Mouse (Mus musculus) testis, postnatal 10 days (tissue): ENCODE data around the gene Vasn.

ENCODE experiments used
- DNase-seq: peaks from one replicate; pipeline ENCODE4 v3.0.0; 2021; ENCODE audit warnings: low spot score

The Vasn gene

DNA sequence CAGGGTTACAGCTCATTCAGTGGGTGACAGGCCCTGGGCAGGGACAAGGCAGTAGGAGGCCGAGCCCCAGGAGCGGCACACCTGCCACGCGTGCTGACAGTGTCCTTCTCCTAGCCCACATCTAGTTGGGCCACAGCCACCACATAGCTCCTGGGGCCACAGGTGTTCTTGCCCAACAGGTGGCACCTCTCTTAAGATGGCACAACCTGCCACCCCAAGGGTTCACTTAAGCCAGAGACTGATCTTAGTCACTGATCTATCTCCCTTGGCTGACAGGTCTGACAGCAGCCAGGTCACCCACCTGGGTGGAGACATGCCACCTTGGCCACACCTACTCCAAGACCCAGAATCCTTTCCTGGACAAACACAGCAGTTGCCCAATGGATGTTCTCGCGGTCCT lies 3.2 kb downstream of the Vasn start:
- DNase-seq = peak; percentile 45

DNA sequence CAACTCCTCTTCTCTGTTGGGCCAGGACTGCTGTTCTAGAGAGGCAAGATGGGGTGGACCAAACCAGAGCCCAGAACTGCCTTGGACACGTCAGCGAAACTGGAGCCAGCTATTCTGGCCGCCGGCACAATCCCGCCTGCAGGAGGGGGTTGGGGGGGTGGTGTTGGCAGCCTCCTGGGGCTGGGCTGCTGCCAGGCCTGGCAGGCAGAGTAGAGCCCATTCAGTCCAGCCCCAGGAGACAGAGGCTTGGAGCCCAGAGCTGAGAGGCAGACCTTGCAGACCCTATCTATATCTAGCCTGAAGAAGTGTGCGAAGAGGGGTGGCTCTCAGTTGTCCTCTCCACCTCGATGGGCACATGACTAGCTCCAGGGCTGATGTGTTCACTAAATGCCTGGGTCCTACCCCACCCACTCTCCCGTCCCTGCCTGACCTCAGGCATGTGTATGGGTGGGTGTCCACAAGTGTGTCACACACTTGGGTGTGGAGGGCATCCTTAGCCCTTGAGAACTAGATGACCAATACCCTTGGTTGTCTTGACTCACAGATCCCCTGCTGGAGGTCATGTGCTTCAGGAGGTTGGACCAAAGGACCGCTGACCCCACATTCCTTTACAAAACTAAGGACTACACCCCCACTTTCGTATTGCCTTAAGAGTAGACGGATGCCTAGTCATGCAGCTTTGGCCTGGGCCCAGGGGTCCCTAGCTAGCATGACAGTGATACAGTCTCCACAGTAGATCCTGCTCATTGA lies 4.1 kb downstream of the Vasn start:
- DNase-seq = peak; percentile 88

DNA sequence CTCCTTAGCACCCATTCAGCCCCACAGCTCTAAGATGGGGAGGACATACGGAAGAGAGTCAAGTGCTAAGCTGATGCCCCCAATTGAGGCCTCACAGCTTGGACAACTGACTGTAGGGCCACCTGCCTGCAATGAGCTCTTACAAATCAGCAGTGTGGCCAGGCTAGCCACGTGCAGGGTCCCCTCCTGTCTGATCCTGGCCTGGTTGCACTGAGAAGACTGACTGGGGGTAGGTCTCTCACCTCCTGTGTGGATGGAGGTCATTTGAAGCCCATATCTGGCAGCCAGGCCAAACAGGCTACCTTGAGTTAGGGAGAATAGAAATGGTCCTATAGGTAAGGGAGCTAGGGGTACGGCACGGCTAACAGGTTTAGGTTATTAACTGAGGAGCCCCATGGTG lies 6.1 kb downstream of the Vasn start:
- DNase-seq = no peak

DNA sequence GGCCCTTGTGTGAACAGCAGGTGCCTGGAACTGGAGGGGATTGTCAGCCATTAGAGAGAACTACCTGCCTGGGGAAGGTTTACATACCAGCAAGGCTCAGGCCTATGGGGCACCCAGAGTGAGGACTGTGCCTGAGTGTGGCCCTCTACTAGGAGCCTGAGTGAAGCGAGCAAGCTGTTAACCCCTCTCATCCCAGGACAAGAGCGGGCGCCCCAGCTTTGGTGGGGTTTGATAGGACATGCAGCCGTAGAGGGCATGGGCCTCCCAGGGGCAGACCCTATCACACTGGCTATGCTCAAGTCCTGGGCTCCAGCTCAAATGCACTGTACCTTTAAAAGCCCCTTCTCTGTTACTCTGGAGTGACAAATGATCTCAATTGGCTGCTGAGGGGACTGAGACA lies 7.1 kb downstream of the Vasn start:
- peak; percentile 45 for DNase-seq

DNA sequence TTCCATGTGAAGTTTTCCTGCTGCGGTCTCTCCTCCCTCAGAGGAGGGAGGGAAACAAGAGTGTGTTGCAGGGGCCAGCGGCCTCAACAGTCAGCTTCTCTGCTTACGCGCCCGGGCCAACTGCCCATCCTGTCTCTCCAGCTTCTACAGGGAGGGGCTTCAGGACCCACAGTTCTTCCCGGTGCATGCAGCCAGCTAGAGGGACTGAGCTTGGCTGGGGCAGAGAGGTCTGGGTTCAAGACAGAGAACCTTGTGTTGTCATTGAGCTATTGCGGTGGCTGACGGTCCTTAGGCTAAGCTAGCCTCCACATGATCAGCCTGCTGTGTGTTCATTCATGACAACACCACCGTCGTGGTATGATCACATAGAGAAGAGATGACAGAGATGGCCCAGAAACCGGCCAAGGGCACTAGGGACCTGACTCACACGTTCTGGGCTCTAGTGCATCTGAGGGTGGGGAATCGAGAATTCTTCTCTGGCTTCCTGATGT lies 8.0 kb downstream of the Vasn start:
- peak; percentile 65 for DNase-seq

DNA sequence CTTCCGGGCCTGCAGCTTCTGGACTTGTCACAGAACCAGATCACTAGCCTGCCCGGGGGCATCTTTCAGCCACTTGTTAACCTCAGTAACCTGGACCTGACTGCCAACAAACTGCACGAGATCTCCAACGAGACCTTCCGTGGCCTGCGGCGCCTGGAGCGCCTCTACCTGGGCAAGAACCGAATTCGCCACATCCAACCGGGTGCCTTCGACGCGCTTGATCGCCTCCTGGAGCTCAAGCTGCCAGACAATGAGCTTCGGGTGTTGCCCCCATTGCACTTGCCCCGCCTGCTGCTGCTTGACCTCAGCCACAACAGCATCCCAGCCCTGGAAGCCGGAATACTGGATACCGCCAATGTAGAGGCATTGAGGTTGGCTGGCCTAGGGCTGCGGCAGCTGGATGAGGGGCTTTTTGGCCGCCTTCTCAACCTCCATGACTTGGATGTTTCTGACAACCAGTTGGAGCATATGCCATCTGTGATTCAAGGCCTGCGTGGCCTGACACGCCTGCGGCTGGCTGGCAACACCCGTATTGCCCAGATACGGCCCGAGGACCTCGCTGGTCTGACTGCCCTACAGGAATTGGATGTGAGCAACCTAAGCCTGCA lies 8.8 kb downstream of the Vasn start:
- peak; percentile 45 for DNase-seq

DNA sequence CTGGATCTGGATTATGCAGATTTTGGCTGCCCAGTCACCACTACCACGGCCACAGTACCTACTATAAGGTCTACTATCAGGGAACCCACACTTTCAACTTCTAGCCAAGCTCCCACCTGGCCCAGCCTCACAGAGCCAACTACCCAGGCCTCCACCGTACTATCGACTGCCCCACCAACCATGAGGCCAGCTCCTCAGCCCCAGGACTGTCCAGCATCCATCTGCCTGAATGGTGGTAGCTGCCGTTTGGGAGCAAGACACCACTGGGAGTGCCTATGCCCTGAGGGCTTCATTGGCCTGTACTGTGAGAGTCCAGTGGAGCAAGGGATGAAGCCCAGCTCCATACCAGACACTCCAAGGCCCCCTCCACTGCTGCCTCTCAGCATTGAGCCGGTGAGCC lies 9.5 kb downstream of the Vasn start:
- DNase-seq = no peak

DNA sequence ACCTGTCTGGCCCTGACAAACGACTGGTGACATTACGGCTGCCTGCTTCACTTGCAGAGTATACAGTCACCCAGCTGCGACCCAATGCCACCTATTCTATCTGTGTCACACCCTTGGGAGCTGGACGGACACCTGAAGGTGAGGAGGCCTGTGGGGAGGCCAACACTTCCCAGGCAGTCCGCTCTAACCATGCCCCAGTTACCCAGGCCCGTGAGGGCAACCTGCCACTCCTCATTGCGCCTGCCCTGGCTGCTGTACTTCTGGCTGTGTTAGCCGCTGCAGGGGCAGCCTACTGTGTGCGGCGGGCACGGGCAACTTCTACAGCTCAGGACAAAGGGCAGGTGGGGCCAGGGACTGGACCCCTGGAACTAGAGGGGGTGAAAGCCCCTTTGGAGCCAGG lies 10.0 kb downstream of the Vasn start:
- peak; percentile 41 for DNase-seq

DNA sequence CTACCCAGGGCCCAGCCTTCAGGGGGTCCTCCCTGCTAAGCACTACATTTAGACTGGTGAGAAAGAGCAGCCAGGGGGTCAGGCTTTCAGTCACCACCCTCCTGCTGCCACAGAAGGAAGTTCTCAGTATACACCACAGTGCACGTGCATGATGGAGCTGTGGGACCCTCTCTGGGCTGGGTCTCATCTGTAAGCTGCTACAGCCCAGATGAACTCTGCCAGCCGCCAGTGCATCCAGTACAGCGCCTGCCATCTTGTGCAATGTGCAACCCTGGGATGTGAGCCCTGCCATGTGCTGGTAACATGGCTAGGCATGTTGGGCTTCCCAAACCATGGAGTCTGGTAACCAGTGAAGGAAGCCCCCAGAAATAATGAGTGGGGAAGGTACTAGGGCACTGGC lies 10.4 kb downstream of the Vasn start:
- DNase-seq = no peak

DNA sequence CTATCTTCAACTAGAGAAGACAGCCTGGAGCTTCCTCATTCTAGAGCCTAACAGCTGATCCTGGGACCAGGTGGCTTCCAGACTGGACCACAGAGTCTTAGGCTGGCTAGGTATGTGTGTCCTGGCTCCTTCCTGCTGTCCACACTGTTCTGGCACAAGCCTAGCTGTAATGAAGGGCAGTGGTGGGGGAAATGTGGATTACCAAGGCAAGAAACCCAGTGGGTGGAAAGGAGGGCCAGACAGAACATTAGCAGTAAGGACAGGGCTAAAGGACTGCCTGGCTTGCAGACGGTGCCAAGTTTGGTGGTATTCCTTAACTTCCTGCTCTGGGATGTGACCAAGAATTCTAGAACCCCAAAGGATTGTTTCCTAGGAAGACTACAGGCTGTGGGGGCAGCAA lies 11.3 kb downstream of the Vasn start:
- DNase-seq = no peak

DNA sequence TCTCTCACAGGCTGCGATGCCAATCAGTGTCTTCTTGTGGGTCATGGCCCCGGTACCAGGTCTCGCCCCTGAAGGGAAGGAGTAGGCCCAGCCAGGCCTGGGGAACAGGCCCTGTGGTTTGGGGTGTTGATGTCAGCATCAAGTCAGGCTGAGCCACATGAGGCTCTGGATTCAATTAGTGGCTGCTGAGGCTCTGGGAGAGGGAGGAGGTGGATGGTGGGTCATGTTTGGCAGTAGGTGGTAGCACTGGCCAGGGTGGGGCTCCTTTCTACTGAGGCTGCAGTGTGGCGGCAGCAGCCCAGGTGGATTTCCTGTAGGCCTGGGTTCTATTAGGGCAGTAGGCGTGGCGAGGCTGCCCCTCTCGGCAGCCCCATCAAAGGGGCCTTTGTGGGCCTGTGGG lies 11.9 kb downstream of the Vasn start:
- peak; percentile 44 for DNase-seq

DNA sequence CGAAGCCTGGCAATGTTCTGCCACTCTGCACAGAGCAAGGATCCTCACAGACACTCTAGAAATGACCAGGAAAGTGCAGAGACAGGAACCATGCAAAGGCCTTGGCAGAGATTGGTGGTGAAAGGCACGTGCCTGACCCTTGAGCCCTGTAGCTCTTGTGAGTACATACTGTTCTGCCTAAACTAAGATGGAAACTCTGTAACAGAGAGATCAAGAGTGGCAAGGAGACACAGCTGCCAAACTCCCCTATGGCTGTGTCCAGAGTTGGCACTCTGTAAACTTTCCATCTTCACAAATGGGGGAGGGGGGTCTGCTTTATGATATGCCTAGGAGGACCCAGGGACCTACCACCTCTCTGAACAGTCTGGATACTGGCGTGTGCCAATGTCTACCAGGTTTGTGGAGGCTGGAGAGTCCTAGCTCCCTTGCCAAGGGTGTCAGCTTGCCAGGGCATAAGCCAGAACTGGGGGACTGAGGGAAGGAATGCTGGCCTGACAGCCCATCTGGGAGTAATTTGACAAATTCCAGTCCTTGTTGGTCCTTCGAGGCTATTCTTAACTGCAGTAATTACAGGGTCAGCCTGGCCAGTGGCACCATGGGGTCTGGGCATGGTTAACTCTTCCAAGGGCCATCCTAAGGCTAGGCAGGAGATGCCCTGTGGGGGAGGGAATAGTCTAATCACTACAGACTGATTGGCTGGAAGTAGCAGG lies 13.1 kb downstream of the Vasn start:
- DNase-seq = peak; percentile 43

DNA sequence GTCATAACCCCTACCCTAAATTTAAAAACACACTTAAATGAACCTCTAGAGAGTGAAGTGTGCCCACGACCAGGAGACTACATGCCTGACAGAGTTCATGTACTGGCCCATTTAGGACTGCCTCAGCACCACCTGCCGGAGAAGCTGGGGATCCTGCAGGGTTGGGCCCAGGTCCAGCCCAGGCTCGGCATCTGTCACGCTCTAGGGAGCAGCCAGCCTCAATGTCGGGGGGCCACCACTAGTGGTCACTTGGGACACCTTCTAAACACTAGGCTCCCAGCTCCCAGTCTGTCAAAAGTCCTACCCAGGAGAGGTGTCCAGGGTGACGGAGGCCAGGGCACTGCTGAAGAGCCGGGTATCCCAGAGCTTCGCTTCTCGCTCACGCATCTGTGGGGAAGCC lies 15.0 kb downstream of the Vasn start:
- DNase-seq = peak; percentile 68

DNA sequence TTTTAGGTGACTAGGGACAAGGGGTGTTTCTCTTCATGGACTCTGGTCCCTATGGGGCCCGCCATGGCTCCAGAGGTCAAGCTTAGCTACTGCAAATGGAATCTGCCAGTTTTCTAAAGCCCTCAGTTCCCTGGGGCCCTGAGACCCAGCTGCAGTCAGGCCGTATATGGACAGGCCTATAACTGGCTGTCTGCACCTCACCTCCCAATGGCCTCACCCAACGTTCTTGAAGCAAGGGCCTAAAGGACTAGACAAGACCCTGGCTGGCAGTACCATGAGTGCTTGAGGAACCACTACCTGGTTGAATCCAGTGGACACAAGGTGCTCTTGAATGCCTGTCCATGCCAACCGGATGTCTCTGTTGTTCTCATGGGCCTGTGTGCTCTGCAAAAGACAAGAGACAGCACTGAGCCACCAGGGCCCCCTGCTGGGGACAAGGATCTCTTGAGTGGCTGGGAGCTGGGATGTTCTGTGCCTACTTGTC lies 15.6 kb downstream of the Vasn start:
- DNase-seq = peak; percentile 78

DNA sequence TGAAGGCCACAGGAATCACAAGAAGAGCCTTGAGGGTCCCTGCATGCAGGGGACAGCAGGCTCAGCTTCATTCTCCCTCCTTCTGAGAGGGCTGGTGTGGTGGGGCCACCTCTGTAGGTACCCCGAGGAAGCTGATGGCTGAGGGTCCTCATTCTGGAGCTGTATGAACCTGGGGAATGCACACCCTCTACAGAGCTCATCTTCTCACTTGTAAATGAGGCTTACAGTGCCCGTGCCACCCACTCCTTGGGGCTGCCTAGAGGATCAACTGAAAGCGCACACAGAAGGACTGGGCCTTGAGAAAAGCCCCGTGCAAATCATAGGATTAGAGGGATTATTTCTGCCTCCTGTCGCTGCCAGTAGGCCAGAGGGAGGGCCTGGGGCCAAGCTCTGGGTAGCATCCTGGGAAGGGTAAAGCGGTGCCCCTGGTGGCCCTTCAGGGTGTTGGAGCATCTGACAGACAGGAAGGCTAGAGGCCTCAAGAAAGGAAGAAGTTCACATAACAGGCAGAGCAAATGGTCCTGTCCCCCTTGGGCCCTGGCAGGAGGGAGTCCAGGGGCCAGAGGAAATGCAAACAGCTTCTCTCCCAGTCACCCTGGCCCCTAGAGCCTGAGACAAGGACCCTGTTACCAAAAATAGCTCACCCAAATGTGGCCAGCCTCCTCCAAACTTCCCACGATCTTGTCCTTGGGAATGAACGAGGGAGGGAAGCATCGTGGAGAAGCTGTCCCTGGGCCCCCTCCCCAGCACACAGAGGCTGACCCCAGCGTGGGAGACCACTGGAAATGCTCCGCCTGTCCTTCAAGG lies 16.2 kb downstream of the Vasn start:
- peak; percentile 61 for DNase-seq

DNA sequence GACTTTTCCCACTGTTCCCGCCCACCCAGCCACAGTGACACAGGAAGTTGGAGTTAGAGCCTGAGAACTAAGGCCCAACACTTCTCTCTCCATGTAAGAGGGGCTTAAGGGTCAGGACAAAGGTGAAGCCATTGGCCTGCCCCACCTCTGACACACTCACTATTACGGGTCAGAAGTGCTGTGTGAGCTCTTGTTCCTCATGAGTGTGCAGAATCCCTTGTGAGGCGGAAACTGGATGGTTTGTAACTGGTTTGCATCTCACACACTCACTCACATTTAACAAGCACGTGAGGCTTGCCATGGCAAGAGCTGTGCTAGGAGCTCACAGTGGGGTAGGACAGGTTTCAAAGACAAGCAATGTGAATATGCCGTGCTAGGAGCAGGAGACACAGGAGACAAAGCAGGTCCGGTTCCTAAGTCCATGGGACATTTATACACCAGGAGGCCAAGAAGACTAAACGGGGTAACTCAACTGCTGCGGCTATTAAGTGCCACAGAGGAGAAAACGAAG lies 16.9 kb downstream of the Vasn start:
- DNase-seq = no peak

DNA sequence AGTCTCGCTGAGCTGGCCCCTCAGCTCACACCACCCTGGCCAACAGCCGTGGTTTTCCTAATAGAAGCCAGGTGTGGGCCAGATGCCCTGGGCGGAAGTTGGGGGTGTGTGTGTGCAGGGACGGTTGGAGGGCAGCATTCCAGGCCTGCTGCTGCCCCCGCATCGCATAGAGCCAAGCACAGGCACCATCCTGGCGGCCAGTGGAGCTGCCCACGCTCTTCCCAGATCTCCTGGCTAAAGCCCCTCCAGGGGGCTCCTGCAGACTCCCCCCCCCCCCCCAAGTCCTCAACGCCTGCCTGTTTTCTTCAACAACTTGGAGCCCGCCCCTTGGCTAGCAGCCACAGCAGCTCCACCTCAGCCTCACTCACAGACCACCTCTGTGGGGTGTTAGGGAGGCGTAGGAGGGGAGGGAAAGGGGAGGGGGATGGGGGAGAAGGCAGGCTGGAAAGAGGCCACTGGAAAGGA lies 19.1 kb downstream of the Vasn start:
- DNase-seq = peak; percentile 77

DNA sequence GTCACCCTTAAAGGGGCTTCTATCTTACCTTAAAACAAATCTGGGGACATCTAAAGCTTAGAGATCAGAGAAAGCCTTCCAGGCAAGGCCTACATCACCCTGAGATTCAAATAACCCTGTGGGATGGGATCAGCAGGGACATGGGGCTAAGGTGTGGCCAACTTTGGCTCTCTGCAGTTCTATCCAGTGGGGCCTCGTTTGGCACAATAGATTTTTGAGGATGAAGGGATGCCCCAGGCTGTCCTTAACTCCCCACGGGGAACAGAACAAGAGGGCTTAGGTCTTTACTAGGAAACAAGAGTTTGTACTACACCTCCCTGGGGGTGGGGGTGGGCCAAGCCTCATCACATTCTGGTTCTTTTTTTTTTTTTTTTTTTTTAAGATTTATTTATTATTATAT lies 19.6 kb downstream of the Vasn start:
- no peak for DNase-seq

DNA sequence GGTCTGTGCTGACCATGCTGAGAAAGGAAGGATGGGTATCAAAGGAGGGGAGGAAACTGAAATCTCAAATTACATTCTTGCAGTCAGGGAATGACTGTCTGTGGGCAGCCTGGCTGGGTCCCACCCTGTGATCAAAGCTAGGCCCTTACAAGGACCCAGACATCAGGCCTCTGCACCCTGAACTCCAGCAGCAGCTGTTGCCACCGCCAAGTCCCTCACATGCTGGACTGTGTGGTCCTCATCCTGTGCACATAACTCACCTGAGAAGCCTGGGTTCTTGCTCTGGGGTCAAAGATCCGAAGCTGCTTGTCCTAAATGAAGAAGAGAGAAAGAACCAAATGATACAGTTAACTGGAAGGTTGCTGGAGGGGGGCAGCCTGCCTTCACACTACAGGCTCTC lies 21.9 kb downstream of the Vasn start:
- no peak for DNase-seq

DNA sequence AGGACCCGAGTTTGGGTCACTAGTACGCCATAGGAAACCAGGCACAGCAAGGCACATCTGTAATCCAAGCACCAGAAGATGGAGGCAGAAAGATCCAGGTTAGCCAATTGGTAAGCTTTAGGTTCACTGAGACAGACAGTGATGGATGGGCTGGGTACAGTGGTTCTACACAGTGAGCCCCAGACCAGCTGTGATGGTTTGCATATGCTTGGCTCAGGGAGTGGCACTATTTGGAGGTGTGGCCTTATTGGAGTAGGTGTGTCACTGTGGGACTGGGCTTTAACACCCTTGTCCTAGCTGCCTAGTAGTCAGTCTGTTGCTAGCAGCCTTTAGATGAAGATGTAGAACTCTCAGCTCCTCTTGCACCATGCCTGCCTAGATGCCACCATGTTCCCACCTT lies 24.1 kb downstream of the Vasn start:
- no peak for DNase-seq

DNA sequence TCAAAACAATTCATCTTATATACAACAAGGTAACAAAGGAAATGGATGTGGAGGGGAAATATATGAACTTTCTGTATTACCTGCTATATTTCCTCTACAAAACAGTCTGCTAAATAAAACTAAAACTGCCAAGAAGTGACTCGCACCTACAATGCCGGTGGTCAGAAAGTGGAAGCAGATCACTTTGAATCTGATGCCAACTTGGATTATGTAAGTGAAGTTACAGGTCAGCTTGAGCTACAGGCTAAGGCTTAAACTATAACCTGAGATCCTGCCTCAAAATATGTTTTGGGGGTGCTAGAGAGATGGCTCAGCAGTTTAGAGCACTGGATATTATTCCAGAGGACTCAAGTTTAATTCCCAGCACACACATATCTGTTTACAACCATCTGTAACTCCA lies 26.0 kb downstream of the Vasn start:
- DNase-seq = no peak
